Mouse (Mus musculus) central nervous system, embryonic 14 days (tissue): ENCODE data around the gene Gabrd. TPM values are rescaled to one million over a fixed set of nuclear protein-coding genes. Genes with fewer than 3 reads are reported as not detected.

Source experiments
- polyA plus RNA-seq: library from polyadenylated mRNA; depleted of rRNA; stranded (reverse); fragments of >200 nt; gene quantifications from 2 replicates; pipeline ENCODE4 v1.2.3, GENCODE M21; 2012; rRNA removed

Gabrd gene
- 0.39 and 0.74 TPM in 2 replicates for polyA plus RNA-seq

GRCm38 (mm10) chr4:155397511-155398221, at the start of gene Gabrd:
TSS of gene Gabrd (minus strand) at chr4:155398112.

GRCm38 (mm10) chr4:155409058-155409776, 11.3 kb upstream of the Gabrd start, which contains the start of gene Cfap74:
TSS of gene Cfap74 (plus strand) at chr4:155409190.

GRCm38 (mm10) chr4:155361303-155361791, 36.6 kb downstream of the Gabrd start, which contains the start of gene Prkcz:
TSS of gene Prkcz (minus strand) at chr4:155361361.

Other genes with a start within 250 kb of the Gabrd start
- 38.4 and 44.7 TPM in 2 replicates for gene Ski, start 175.5 kb downstream of the Gabrd start, polyA plus RNA-seq
- gene Faap20, start 148.3 kb downstream of the Gabrd start, polyA plus RNA-seq = 74.3 and 75.6 TPM in 2 replicates
- gene Prkcz, start 36.8 kb downstream of the Gabrd start, polyA plus RNA-seq = 58.1 and 62.0 TPM in 2 replicates
- 5.6 and 6.5 TPM in 2 replicates for gene Cfap74, start 11.1 kb upstream of the Gabrd start, polyA plus RNA-seq
- gene Tmem52, start 71.0 kb upstream of the Gabrd start, polyA plus RNA-seq = 0.23 and 0.36 TPM in 2 replicates
- 708 and 773 TPM in 2 replicates for gene Gnb1, start 93.2 kb upstream of the Gabrd start, polyA plus RNA-seq
- 80.8 and 92.1 TPM in 2 replicates for gene Nadk, start 164.3 kb upstream of the Gabrd start, polyA plus RNA-seq
- gene Slc35e2, start 203.3 kb upstream of the Gabrd start, polyA plus RNA-seq = 15.5 and 15.9 TPM in 2 replicates
- 56.1 and 63.3 TPM in 2 replicates for gene Cdk11b, start 226.7 kb upstream of the Gabrd start, polyA plus RNA-seq
- not detected in 2 replicates for gene Gm10563, start 247.3 kb upstream of the Gabrd start, polyA plus RNA-seq